Mouse (Mus musculus) intestine, embryonic 16.5 days (tissue): ENCODE measurements around the gene Ak5. TPM values are rescaled to one million over a fixed set of nuclear protein-coding genes. Genes with fewer than 3 reads are reported as not detected.

Source experiments
- ATAC-seq: fragments of 200-750 bp; cut with Nextera tagmentation; 2 replicates; pipeline ENCODE4 v1.8.0; 2017; ENCODE audit warnings: moderate TSS enrichment, moderate library complexity
- H3K27ac ChIP-seq: fragments of 300-500 bp; sonication (generic); 2 replicates; pipeline ENCODE4 v1.5.1; 2014; ENCODE audit warnings: mild to moderate bottlenecking, low read length
- H3K27me3 ChIP-seq: fragments of 300-500 bp; sonication (generic); replicated peaks from 2 replicates; pipeline ENCODE4 v1.6.1; 2014; ENCODE audit warnings: low read length, control low read depth, mixed read lengths; ENCODE audit not compliant: control insufficient read depth, insufficient read depth
- H3K36me3 ChIP-seq: fragments of 300-500 bp; sonication (generic); 2 replicates; pipeline ENCODE4 v1.6.1; 2014; ENCODE audit warnings: low read length, control low read depth; ENCODE audit not compliant: control insufficient read depth, insufficient read depth
- H3K4me1 ChIP-seq: fragments of 300-500 bp; sonication (generic); 2 replicates; pipeline ENCODE4 v1.6.1; 2014; ENCODE audit warnings: low read length, control low read depth, mixed read lengths; ENCODE audit not compliant: control insufficient read depth, insufficient read depth
- H3K4me2 ChIP-seq: fragments of 300-500 bp; sonication (generic); 2 replicates; pipeline ENCODE4 v1.6.1; 2014; ENCODE audit warnings: low read depth, low read length, control low read depth
- H3K4me3 ChIP-seq: fragments of 300-500 bp; sonication (generic); 2 replicates; pipeline ENCODE4 v1.5.1; 2014; ENCODE audit warnings: mild to moderate bottlenecking, low read length
- H3K9ac ChIP-seq: fragments of 300-500 bp; sonication (generic); 2 replicates; pipeline ENCODE4 v1.6.1; 2014; ENCODE audit warnings: low read depth, low read length
- H3K9me3 ChIP-seq: fragments of 300-500 bp; sonication (generic); 2 replicates; pipeline ENCODE4 v1.6.1; 2016; ENCODE audit warnings: low read length, control low read depth; ENCODE audit not compliant: control insufficient read depth
- WGBS: fragments of 180-500 bp; shearing (Covaris S2); extraction: QIAGEN DNeasy Blood & Tissue Kit; methylation state at CpG from one replicate; pipeline ENCODE4 v1.1.7; 2014; 5-methylcytosine and 5-hydroxymethylcytosine counted together
- polyA plus RNA-seq: library from polyadenylated mRNA; unstranded; fragments of >200 nt; fragmentation: Nextera tagmentation; extraction: Ambion mirVana; gene quantifications from 2 replicates; pipeline ENCODE4 v1.2.1, GENCODE M21; 2015

The Ak5 gene
- polyA plus RNA-seq, 1 experiment from 2014 or later, result 0.99 TPM

- WGBS, result 79% methylated on average over 3 of the region's 3 CpGs
- H3K36me3 ChIP-seq, result no peaks in the 10 kb centered on the region
- H3K4me2 ChIP-seq, result no peak overlapping the region
- no peak overlapping the region for H3K27ac ChIP-seq
- no peaks in the 10 kb centered on the region for H3K27me3 ChIP-seq
- no peaks in the 10 kb centered on the region for H3K9me3 ChIP-seq
- no peak overlapping the region for H3K9ac ChIP-seq
- no peaks in the 10 kb centered on the region for H3K4me1 ChIP-seq
- no peak for ATAC-seq
- H3K4me3 ChIP-seq, result no peak overlapping the region
Observed at GRCm38 (mm10) chr3:152544921-152545320, 123.2 kb downstream of the Ak5 start.

GRCm38 (mm10) chr3:152542298-152542697 is 125.9 kb downstream of the Ak5 start:
- Histone ChIP-seq H3K4me1 (no peaks in the 10 kb centered on the region), H3K4me3 (no peak overlapping the region), H3K27ac (no peak overlapping the region), H3K36me3 (no peaks in the 10 kb centered on the region), H3K9ac (no peak overlapping the region), H3K9me3 (no peaks in the 10 kb centered on the region), H3K4me2 (no peak overlapping the region), H3K27me3 (no peaks in the 10 kb centered on the region)
- 64% methylated on average over 5 of the region's 5 CpGs for WGBS
- no peak for ATAC-seq

GRCm38 (mm10) chr3:152530344-152530743 is 137.8 kb downstream of the Ak5 start:
- no peaks in the 10 kb centered on the region for H3K9me3 ChIP-seq
- H3K4me3 ChIP-seq, result no peak overlapping the region
- no peak for ATAC-seq
- no peaks in the 10 kb centered on the region for H3K36me3 ChIP-seq
- H3K4me2 ChIP-seq, result no peak overlapping the region
- H3K4me1 ChIP-seq, result no peaks in the 10 kb centered on the region
- no peaks in the 10 kb centered on the region for H3K27me3 ChIP-seq
- WGBS, result 89% methylated on average over 5 of the region's 5 CpGs
- no peak overlapping the region for H3K27ac ChIP-seq
- H3K9ac ChIP-seq, result no peak overlapping the region

- Histone ChIP-seq H3K4me2 (no peak overlapping the region), H3K4me1 (no peaks in the 10 kb centered on the region), H3K36me3 (no peaks in the 10 kb centered on the region), H3K27me3 (no peaks in the 10 kb centered on the region), H3K4me3 (no peak overlapping the region), H3K27ac (no peak overlapping the region), H3K9me3 (no peaks in the 10 kb centered on the region), H3K9ac (no peak overlapping the region)
- 63% methylated on average over 11 of the region's 11 CpGs for WGBS
- ATAC-seq, result no peak
Observed at GRCm38 (mm10) chr3:152529058-152529972, 138.8 kb downstream of the Ak5 start.

GRCm38 (mm10) chr3:152526721-152527120 is 141.4 kb downstream of the Ak5 start:
- H3K4me2 ChIP-seq, result no peak overlapping the region
- H3K9ac ChIP-seq, result no peak overlapping the region
- H3K4me3 ChIP-seq, result no peak overlapping the region
- H3K4me1 ChIP-seq, result no peaks in the 10 kb centered on the region
- no peak for ATAC-seq
- no peaks in the 10 kb centered on the region for H3K36me3 ChIP-seq
- H3K9me3 ChIP-seq, result no peaks in the 10 kb centered on the region
- 71% methylated on average over 8 of the region's 8 CpGs for WGBS
- no peak overlapping the region for H3K27ac ChIP-seq
- no peaks in the 10 kb centered on the region for H3K27me3 ChIP-seq

GRCm38 (mm10) chr3:152523315-152523638 is 144.9 kb downstream of the Ak5 start:
- WGBS, result 37% methylated on average over 4 of the region's 4 CpGs

GRCm38 (mm10) chr3:152522634-152523314 is 145.4 kb downstream of the Ak5 start:
- ATAC-seq, result 0 out of 2 replicates have a peak, but pooled peaks have one; percentile 33

More at GRCm38 (mm10) chr3:152523315-152523638, 144.9 kb downstream of the Ak5 start:
- ATAC-seq, result peak; percentile 23; the same call in 1 of the 2 replicates
- H3K9ac ChIP-seq, result no peak overlapping the region
- H3K36me3 ChIP-seq, result no peaks in the 10 kb centered on the region
- no peak overlapping the region for H3K4me2 ChIP-seq
- no peak overlapping the region for H3K27ac ChIP-seq
- no peaks in the 10 kb centered on the region for H3K9me3 ChIP-seq
- no peaks in the 10 kb centered on the region for H3K4me1 ChIP-seq
- no peak overlapping the region for H3K4me3 ChIP-seq
- no peaks in the 10 kb centered on the region for H3K27me3 ChIP-seq

GRCm38 (mm10) chr3:152521054-152521453 is 147.1 kb downstream of the Ak5 start:
- no peak for ATAC-seq
- Histone ChIP-seq H3K27ac (no peak overlapping the region), H3K4me2 (no peak overlapping the region), H3K27me3 (no peaks in the 10 kb centered on the region), H3K9me3 (no peaks in the 10 kb centered on the region), H3K36me3 (no peaks in the 10 kb centered on the region), H3K4me3 (no peak overlapping the region), H3K4me1 (no peaks in the 10 kb centered on the region), H3K9ac (no peak overlapping the region)
- 89% methylated on average over 7 of the region's 7 CpGs for WGBS

More at GRCm38 (mm10) chr3:152522634-152523314, 145.4 kb downstream of the Ak5 start:
- H3K4me2 ChIP-seq, result no peak overlapping the region
- H3K27me3 ChIP-seq, result no peaks in the 10 kb centered on the region
- no peaks in the 10 kb centered on the region for H3K9me3 ChIP-seq
- no peaks in the 10 kb centered on the region for H3K4me1 ChIP-seq
- WGBS, result 33% methylated on average over 6 of the region's 6 CpGs
- no peak overlapping the region for H3K9ac ChIP-seq
- no peaks in the 10 kb centered on the region for H3K36me3 ChIP-seq
- no peak overlapping the region for H3K27ac ChIP-seq
- no peak overlapping the region for H3K4me3 ChIP-seq

GRCm38 (mm10) chr3:152520074-152520473 is 148.1 kb downstream of the Ak5 start:
- no peak overlapping the region for H3K4me2 ChIP-seq
- H3K27me3 ChIP-seq, result no peaks in the 10 kb centered on the region
- no peaks in the 10 kb centered on the region for H3K36me3 ChIP-seq
- WGBS, result 73% methylated on average over 3 of the region's 3 CpGs
- H3K4me3 ChIP-seq, result no peak overlapping the region
- no peaks in the 10 kb centered on the region for H3K4me1 ChIP-seq
- H3K27ac ChIP-seq, result no peak overlapping the region
- no peaks in the 10 kb centered on the region for H3K9me3 ChIP-seq
- no peak for ATAC-seq
- H3K9ac ChIP-seq, result no peak overlapping the region
